Mouse (Mus musculus): ENCODE results near the gene Atp6v1a. TPM values are rescaled to one million over a fixed set of nuclear protein-coding genes. Genes with fewer than 3 reads are reported as not detected.

Gene Atp6v1a
- total and polyA plus RNA-seq, 2 experiments from 2014 or later: 161 to 183 TPM

DNA sequence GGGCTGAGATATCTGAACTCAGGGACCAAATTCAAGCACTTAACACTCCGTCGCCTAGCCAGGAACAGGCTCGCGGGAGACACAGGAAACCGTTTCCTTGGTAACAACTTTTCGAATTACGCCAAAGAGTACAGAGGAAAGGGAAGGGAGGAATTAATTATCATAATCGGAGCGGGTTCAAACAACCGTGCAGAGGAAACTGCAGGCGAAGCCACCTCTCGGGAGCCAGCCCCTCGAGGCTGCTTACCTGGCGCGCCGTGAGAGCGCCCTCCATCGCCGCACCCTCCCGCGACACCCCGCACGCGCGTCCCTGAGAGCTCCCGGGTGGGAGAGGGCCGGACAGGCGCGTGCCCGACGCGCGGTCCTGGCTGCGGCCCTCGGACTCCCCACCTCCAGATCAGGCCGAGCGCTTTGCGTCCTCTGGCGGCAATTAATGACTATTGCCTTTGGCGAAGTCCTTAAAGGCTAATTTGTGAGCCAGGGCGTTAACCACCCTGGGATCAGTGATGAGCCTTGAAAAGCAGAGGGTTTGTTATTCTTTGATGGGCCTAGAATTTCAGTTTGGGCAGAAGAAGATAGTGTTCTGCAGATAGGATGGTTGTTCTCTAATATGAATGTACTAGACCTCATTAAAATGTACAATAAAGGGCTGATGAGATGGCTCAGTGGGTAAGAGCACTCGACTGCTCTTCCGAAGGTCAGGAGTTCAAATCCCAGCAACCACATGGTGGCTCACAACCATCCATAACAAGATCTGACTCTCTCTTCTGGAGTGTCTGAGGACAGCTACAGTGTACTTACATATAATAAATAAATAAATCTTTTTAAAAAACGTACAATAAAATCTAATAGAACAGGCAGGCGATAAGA, 76.2 kb downstream of the Atp6v1a start, which contains the start of gene Gramd1c:
Gene Gramd1c (minus strand): TSS at position 321 of the 870 bp plus-strand sequence.
- 6% methylated on average over 45 of the region's 45 CpGs for WGBS
- H3K27ac ChIP-seq: peak within 1 kb of the TSS; percentile 68
- peak; percentile 94 for ATAC-seq

GRCm38 (mm10) chr16:44061341-44061740, 78.2 kb downstream of the Atp6v1a start:
- ATAC-seq: no peak
- H3K27ac ChIP-seq: no peak overlapping the region
- H3K36me3 ChIP-seq (ENCODE audit: insufficient read depth, low read length): no peaks in the 10 kb centered on the region
- no peak overlapping the region for H3K9ac ChIP-seq (replicated peaks; ENCODE audit: low read length)
- no peak overlapping the region for H3K4me3 ChIP-seq (ENCODE audit: low read length)
- H3K4me1 ChIP-seq (ENCODE audit: insufficient read depth, low read length): no peaks in the 10 kb centered on the region
- no peaks in the 10 kb centered on the region for H3K9me3 ChIP-seq (ENCODE audit: low read length)
- no peak for DNase-seq (ENCODE audit: low spot score)
- no peaks in the 10 kb centered on the region for H3K27me3 ChIP-seq (ENCODE audit: insufficient read depth, low read length)
- WGBS: 94% methylated on average over 15 of the region's 15 CpGs
- TF ChIP-seq CTCF (IDR thresholded peaks at IDR 0.05; ENCODE audit: low read depth): no peak
- H3K4me2 ChIP-seq (ENCODE audit: low read depth, low read length): no peak overlapping the region

More for the DNA sequence above, 76.2 kb downstream of the Atp6v1a start, which contains the start of gene Gramd1c:
- peak within 1 kb of the TSS; percentile 53 for H3K9ac ChIP-seq (replicated peaks; ENCODE audit: low read length)
- peak within 1 kb of the TSS; percentile 69 for H3K4me3 ChIP-seq (ENCODE audit: low read length)
- H3K4me2 ChIP-seq (ENCODE audit: low read depth, low read length): peak within 1 kb of the TSS; percentile 62
- peak; percentile 81 for TF ChIP-seq CTCF (IDR thresholded peaks at IDR 0.05; ENCODE audit: low read depth)
- no peaks in the 10 kb centered on the region for H3K4me1 ChIP-seq (ENCODE audit: insufficient read depth, low read length)
- no peaks in the 10 kb centered on the region for H3K9me3 ChIP-seq (ENCODE audit: low read length)
- H3K27me3 ChIP-seq (ENCODE audit: insufficient read depth, low read length): no peaks in the 10 kb centered on the region
- DNase-seq (ENCODE audit: low spot score): peak; percentile 91
- no peaks in the 10 kb centered on the region for H3K36me3 ChIP-seq (ENCODE audit: insufficient read depth, low read length)

- DNase-seq (ENCODE audit: low spot score) (no peak), ATAC-seq (no peak)
- Histone ChIP-seq H3K27me3 (ENCODE audit: insufficient read depth, low read length) (no peaks in the 10 kb centered on the region), H3K4me1 (ENCODE audit: insufficient read depth, low read length) (no peaks in the 10 kb centered on the region), H3K9ac (replicated peaks; ENCODE audit: low read length) (no peak overlapping the region), H3K9me3 (ENCODE audit: low read length) (no peaks in the 10 kb centered on the region), H3K4me2 (ENCODE audit: low read depth, low read length) (no peak overlapping the region), H3K4me3 (ENCODE audit: low read length) (no peak overlapping the region), H3K36me3 (ENCODE audit: insufficient read depth, low read length) (no peaks in the 10 kb centered on the region), H3K27ac (no peak overlapping the region)
- 94% methylated on average over 18 of the region's 18 CpGs for WGBS
- TF ChIP-seq CTCF (IDR thresholded peaks at IDR 0.05; ENCODE audit: low read depth): no peak
Observed at GRCm38 (mm10) chr16:44060604-44061286, 78.8 kb downstream of the Atp6v1a start.

DNA sequence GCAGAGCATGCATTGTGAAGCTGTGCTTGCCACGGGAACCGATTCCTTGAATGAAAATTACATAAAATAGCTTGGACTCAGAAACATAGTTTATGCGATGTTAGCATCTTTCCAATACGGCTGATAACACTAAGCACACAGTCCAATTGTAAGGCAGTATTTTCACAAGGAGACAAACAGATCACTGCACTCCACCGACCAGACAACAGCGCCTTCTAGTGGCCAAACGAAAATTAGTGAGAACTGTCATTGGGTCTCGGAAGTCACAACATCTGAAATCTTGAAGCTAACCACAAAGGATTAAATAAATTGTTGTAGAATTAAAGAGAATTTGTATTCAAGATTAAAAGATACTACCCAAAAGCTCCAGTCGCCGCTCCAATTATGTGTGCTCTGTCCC, 80.8 kb downstream of the Atp6v1a start:
- peak; percentile 89 for DNase-seq (ENCODE audit: low spot score)
- H3K4me2 ChIP-seq (ENCODE audit: low read depth, low read length): no peak overlapping the region

GRCm38 (mm10) chr16:44055766-44056165, 83.7 kb downstream of the Atp6v1a start:
- no peaks in the 10 kb centered on the region for H3K36me3 ChIP-seq (ENCODE audit: insufficient read depth, low read length)
- H3K27ac ChIP-seq: no peak overlapping the region
- no peak for TF ChIP-seq CTCF (IDR thresholded peaks at IDR 0.05; ENCODE audit: low read depth)
- no peak overlapping the region for H3K9ac ChIP-seq (replicated peaks; ENCODE audit: low read length)
- no peaks in the 10 kb centered on the region for H3K27me3 ChIP-seq (ENCODE audit: insufficient read depth, low read length)
- ATAC-seq (no peak), DNase-seq (ENCODE audit: low spot score) (no peak)
- H3K4me1 ChIP-seq (ENCODE audit: insufficient read depth, low read length): no peaks in the 10 kb centered on the region
- H3K4me2 ChIP-seq (ENCODE audit: low read depth, low read length): no peak overlapping the region
- H3K4me3 ChIP-seq (ENCODE audit: low read length): no peak overlapping the region
- WGBS: 62% methylated on average over 8 of the region's 8 CpGs
- no peaks in the 10 kb centered on the region for H3K9me3 ChIP-seq (ENCODE audit: low read length)

More for the DNA sequence above, 80.8 kb downstream of the Atp6v1a start:
- Histone ChIP-seq H3K4me1 (ENCODE audit: insufficient read depth, low read length) (no peaks in the 10 kb centered on the region), H3K36me3 (ENCODE audit: insufficient read depth, low read length) (no peaks in the 10 kb centered on the region), H3K27me3 (ENCODE audit: insufficient read depth, low read length) (no peaks in the 10 kb centered on the region), H3K9me3 (ENCODE audit: low read length) (no peaks in the 10 kb centered on the region), H3K9ac (replicated peaks; ENCODE audit: low read length) (no peak overlapping the region), H3K4me3 (ENCODE audit: low read length) (no peak overlapping the region), H3K27ac (no peak overlapping the region)
- 22% methylated on average over 10 of the region's 10 CpGs for WGBS
- ATAC-seq: peak; percentile 57; the same call in 1 of the 2 replicates
- TF ChIP-seq CTCF (IDR thresholded peaks at IDR 0.05; ENCODE audit: low read depth): peak; percentile 94

- Histone ChIP-seq H3K4me3 (ENCODE audit: low read length) (no peak overlapping the region), H3K9me3 (ENCODE audit: low read length) (no peaks in the 10 kb centered on the region), H3K9ac (replicated peaks; ENCODE audit: low read length) (no peak overlapping the region), H3K27ac (no peak overlapping the region), H3K4me2 (ENCODE audit: low read depth, low read length) (no peak overlapping the region), H3K36me3 (ENCODE audit: insufficient read depth, low read length) (no peaks in the 10 kb centered on the region), H3K4me1 (ENCODE audit: insufficient read depth, low read length) (no peaks in the 10 kb centered on the region), H3K27me3 (ENCODE audit: insufficient read depth, low read length) (no peaks in the 10 kb centered on the region)
- WGBS: 79% methylated on average over 6 of the region's 6 CpGs
- no peak for ATAC-seq
- no peak for DNase-seq (ENCODE audit: low spot score)
- TF ChIP-seq CTCF (IDR thresholded peaks at IDR 0.05; ENCODE audit: low read depth): no peak
Observed at GRCm38 (mm10) chr16:44053265-44053664, 86.2 kb downstream of the Atp6v1a start.
